Mouse (Mus musculus): ENCODE results near the gene 4930524J08Rik. TPM values are rescaled to one million over a fixed set of nuclear protein-coding genes. Genes with fewer than 3 reads are reported as not detected.

The 4930524J08Rik gene
- polyA plus RNA-seq, 1 experiment from 2014 or later: 2.0 TPM

DNA sequence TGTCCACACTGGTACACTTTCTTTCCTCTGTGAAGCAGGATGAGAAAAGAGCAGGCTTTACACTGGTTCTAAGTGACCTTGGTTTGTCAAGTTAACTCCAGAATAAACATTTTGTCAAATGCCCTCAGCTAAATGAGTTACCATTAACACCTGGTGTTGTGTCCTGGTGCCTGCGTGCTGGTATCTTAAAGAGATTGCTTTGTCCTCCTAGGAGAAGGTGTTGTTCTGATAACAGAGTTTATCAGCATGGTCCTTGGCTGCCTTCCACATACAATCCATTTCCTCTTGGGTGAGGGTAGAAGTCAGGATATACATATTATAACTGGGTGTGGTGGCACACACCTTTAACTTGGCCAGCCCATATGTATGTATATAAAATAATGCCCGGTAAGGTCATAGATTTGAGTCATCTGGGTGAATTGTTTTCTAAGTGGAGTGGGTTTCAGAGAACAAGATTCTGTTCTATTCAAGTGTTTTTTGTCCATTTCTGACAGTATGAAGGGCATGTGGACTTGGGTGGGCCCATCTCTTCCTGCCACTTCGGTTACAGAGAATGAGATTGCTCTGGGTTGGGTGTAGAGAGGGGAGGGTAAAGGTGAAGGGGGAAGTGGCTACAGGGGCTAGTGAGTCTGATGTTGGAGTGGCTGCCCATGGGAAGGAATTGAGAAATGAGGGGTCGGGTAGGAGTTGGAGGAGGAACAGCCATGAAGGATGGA, 27.6 kb downstream of the 4930524J08Rik start:
- H3K9me3 ChIP-seq: no peaks in the 10 kb centered on the region
- H3K36me3 ChIP-seq: no peaks in the 10 kb centered on the region
- no peak overlapping the region for H3K9ac ChIP-seq
- no peak overlapping the region for H3K4me2 ChIP-seq (replicated peaks)
- H3K4me1 ChIP-seq: no peaks in the 10 kb centered on the region
- ATAC-seq (ENCODE audit: low FRiP score, low read depth): no peak
- no peak overlapping the region for H3K27ac ChIP-seq
- H3K27me3 ChIP-seq (replicated peaks): no peaks in the 10 kb centered on the region
- H3K4me3 ChIP-seq: no peak overlapping the region
- WGBS: 86% methylated on average over 4 of the region's 4 CpGs

DNA sequence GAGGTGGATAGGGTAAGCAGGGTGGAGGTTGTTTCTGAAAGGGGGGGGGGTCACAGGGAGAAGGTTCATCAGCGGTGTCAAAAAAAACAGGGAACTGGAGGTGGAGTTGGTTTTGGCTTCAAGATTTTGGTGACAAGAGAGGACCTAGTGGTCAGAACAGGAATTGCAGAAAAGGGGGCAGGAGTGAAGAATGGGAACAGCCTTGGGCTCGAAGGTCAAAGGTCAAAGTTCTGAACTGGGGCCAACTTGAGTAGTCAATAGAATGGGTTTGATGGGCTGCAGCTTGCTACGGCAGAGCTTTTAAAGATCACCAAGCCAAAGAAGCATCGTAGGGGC, 28.1 kb downstream of the 4930524J08Rik start:
- no peak overlapping the region for H3K27ac ChIP-seq
- H3K4me3 ChIP-seq: no peak overlapping the region
- WGBS: 81% methylated on average over 4 of the region's 4 CpGs
- no peaks in the 10 kb centered on the region for H3K9me3 ChIP-seq
- no peaks in the 10 kb centered on the region for H3K4me1 ChIP-seq
- H3K4me2 ChIP-seq (replicated peaks): no peak overlapping the region
- no peaks in the 10 kb centered on the region for H3K27me3 ChIP-seq (replicated peaks)
- no peak overlapping the region for H3K9ac ChIP-seq
- no peaks in the 10 kb centered on the region for H3K36me3 ChIP-seq
- no peak for ATAC-seq (ENCODE audit: low FRiP score, low read depth)

DNA sequence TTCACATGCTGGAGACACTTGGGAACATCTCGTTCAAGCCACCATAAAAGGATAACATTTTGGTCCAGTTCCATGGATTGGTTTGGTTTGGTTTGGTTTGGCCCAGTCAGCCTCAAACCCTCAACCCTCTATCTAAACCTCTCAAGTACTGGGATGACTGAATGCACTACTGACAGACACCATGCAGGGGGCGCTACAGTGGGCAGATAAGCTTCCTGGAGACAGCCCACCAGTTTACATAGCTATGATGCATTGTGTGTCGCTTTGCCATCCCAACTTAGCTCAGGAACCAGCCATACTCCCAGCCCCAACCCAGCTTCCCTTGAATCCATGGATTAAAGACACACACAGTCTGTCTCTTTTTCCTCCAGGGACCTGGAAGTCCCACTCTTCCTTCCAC, 29.6 kb downstream of the 4930524J08Rik start:
- no peaks in the 10 kb centered on the region for H3K4me1 ChIP-seq
- H3K4me3 ChIP-seq: no peak overlapping the region
- H3K27ac ChIP-seq: no peak overlapping the region
- WGBS: 68% methylated on average over 3 of the region's 3 CpGs
- H3K36me3 ChIP-seq: no peaks in the 10 kb centered on the region
- H3K27me3 ChIP-seq (replicated peaks): no peaks in the 10 kb centered on the region
- H3K9me3 ChIP-seq: no peaks in the 10 kb centered on the region
- no peak overlapping the region for H3K4me2 ChIP-seq (replicated peaks)
- H3K9ac ChIP-seq: no peak overlapping the region
- ATAC-seq (ENCODE audit: low FRiP score, low read depth): no peak

DNA sequence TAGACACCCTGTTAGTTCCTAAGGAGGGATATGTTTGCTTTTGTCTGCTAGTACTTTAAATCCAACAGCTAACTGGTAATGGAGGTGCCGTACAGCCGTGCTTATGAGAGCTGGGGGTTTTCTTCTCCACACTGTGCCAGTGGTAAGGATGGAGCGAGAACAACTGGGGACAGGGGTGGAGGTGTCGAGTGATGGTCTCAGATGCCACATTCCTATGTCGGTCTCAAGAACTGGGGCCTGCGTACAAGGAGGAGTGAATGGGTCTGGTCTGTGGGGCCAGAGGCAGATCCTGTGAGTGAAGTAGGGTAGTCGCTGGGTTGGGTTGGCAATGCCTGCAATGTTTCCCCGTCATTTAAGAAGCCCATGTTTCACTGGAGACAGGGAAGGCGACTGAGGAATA, 33.7 kb downstream of the 4930524J08Rik start:
- WGBS: 87% methylated on average over 9 of the region's 9 CpGs
- Histone ChIP-seq H3K4me3 (no peak overlapping the region), H3K4me2 (replicated peaks) (no peak overlapping the region), H3K36me3 (no peaks in the 10 kb centered on the region), H3K4me1 (no peaks in the 10 kb centered on the region), H3K27ac (no peak overlapping the region), H3K27me3 (replicated peaks) (no peaks in the 10 kb centered on the region), H3K9me3 (no peaks in the 10 kb centered on the region), H3K9ac (no peak overlapping the region)
- ATAC-seq (ENCODE audit: low FRiP score, low read depth): no peak

DNA sequence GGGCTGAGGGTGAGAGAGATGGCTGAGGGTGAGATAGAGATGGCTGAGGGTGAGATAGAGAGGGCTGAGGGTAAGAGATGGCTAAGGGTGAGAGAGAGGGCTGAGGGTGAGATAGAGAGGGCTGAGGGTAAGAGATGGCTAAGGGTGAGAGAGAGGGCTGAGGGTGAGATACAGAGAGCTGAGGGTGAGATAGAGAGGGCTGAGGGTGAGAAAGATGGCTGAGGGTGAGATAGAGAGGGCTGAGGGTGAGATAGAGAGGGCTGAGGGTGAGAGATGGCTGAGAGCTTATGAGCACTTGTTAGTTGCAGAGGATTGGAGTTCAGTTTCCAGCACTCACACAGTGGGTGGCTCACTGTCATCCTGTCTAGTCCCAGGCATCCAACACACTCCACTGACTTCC, 41.2 kb downstream of the 4930524J08Rik start:
- Histone ChIP-seq H3K27me3 (replicated peaks) (no peaks in the 10 kb centered on the region), H3K4me1 (no peaks in the 10 kb centered on the region), H3K9me3 (no peaks in the 10 kb centered on the region), H3K4me3 (no peak overlapping the region), H3K9ac (no peak overlapping the region), H3K36me3 (no peaks in the 10 kb centered on the region), H3K4me2 (replicated peaks) (no peak overlapping the region), H3K27ac (no peak overlapping the region)
- ATAC-seq (ENCODE audit: low FRiP score, low read depth): no peak

DNA sequence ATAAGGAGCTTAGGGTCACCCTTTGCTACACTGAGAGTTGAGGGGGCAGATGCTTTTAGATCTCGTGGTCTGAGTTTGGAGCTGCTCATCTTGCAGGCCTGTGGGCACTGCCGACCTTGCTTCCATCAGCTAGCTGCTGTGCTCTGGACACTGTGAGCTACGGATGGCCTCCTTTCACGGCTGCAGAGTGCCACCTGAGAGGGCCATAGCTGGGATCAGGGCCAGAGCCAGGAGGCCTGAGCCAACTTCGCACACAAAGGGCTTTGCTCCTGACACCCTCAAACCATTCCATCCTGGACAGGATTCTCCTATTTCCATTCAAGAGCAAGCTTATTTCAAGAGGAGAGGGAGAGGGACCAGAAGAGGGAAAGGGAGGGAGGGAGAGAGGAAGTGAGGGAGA, 45.5 kb downstream of the 4930524J08Rik start:
- no peaks in the 10 kb centered on the region for H3K9me3 ChIP-seq
- ATAC-seq (ENCODE audit: low FRiP score, low read depth): no peak
- no peak overlapping the region for H3K4me2 ChIP-seq (replicated peaks)
- H3K9ac ChIP-seq: no peak overlapping the region
- H3K4me1 ChIP-seq: no peaks in the 10 kb centered on the region
- H3K4me3 ChIP-seq: no peak overlapping the region
- H3K27me3 ChIP-seq (replicated peaks): no peaks in the 10 kb centered on the region
- 77% methylated on average over 5 of the region's 5 CpGs for WGBS
- no peak overlapping the region for H3K27ac ChIP-seq
- H3K36me3 ChIP-seq: no peaks in the 10 kb centered on the region

DNA sequence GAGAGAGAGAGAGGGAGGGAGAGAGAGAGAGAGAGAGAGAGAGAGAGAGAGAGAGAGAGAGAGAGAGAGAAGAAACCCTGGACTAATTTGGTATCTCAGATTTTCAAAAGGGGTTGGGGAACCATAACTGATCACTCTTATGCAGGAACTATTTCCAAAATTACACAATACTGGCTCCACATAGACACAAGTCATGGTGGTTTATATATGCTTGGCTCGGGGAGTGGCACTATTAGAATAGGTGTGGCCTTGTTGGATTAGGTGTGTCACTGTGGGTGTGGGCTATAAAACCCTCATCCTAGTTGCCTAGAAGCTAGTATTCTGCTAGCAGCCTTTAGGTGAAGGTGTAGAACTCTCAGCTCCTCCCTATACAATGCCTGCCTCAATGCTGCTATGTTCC, 46.0 kb downstream of the 4930524J08Rik start:
- Histone ChIP-seq H3K36me3 (no peaks in the 10 kb centered on the region), H3K9me3 (no peaks in the 10 kb centered on the region), H3K4me2 (replicated peaks) (no peak overlapping the region), H3K4me1 (no peaks in the 10 kb centered on the region), H3K4me3 (no peak overlapping the region), H3K9ac (no peak overlapping the region), H3K27me3 (replicated peaks) (no peaks in the 10 kb centered on the region), H3K27ac (no peak overlapping the region)
- WGBS: 89% methylated on average over 1 of the region's 1 CpGs
- no peak for ATAC-seq (ENCODE audit: low FRiP score, low read depth)

Other genes starting within 250 kb of the 4930524J08Rik start
- 39.7 and 41.0 TPM in 2 replicates for gene Rasgef1b, start 250.0 kb upstream of the 4930524J08Rik start, polyA plus RNA-seq (2016; fragmentation: Nextera tagmentation; extraction: Ambion mirVana)
- gene Vamp9, start 72.8 kb upstream of the 4930524J08Rik start, polyA plus RNA-seq (2016; fragmentation: Nextera tagmentation; extraction: Ambion mirVana): 0.46 and 0.56 TPM in 2 replicates
- 434 and 513 TPM in 2 replicates for gene Hnrnpd, start 123 bp upstream of the 4930524J08Rik start, polyA plus RNA-seq (2016; fragmentation: Nextera tagmentation; extraction: Ambion mirVana)
- gene Hnrnpdl, start 60.6 kb downstream of the 4930524J08Rik start, polyA plus RNA-seq (2016; fragmentation: Nextera tagmentation; extraction: Ambion mirVana): 245 and 268 TPM in 2 replicates
- gene Enoph1, start 60.9 kb downstream of the 4930524J08Rik start, polyA plus RNA-seq (2016; fragmentation: Nextera tagmentation; extraction: Ambion mirVana): 40.1 and 40.4 TPM in 2 replicates
- 8.3 and 9.5 TPM in 2 replicates for gene Tmem150c, start 180.7 kb downstream of the 4930524J08Rik start, polyA plus RNA-seq (2016; fragmentation: Nextera tagmentation; extraction: Ambion mirVana)